Mouse (Mus musculus): Measurements from ENCODE around the gene Siah3.

The Siah3 gene

DNA sequence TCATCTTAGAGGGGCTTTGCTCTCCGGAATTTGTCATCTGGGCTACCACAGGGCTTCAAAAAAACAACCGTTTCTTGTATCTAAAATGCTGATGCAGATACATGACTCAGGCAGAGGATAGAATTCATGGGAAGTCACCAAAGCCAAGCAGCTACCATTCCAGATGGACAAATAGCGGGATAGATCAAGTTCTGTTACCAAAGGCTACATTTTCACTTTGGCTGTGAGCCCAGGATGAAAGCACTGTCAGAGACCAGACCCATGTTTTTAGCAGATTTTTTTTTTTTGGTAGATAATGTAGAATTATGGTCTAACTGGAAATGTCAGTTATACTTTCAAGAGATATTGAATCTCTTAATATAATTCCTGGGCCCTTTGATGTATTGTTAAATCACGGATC is 7.4 kb downstream of the Siah3 start:
- DNase-seq (ENCODE audit: low spot score) = no peak

DNA sequence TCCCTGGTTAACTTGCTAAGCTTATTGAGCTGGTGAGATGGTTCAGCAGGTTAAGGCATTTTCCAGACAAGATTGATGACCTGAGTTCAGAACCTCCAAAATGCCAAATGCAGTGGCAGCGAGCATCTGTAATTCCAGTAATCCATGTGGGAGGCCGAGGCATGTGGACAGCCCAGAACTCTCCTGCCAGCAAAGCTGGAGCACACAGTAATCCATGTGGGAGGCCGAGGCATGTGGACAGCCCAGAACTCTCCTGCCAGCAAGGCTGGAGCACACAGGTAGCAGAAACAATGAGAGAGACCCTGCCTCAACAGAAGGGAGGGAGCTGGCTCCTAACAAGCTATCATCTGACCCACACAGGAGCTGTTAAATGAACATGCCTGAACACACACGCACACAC is 13.2 kb downstream of the Siah3 start:
- no peak for DNase-seq (ENCODE audit: low spot score)

DNA sequence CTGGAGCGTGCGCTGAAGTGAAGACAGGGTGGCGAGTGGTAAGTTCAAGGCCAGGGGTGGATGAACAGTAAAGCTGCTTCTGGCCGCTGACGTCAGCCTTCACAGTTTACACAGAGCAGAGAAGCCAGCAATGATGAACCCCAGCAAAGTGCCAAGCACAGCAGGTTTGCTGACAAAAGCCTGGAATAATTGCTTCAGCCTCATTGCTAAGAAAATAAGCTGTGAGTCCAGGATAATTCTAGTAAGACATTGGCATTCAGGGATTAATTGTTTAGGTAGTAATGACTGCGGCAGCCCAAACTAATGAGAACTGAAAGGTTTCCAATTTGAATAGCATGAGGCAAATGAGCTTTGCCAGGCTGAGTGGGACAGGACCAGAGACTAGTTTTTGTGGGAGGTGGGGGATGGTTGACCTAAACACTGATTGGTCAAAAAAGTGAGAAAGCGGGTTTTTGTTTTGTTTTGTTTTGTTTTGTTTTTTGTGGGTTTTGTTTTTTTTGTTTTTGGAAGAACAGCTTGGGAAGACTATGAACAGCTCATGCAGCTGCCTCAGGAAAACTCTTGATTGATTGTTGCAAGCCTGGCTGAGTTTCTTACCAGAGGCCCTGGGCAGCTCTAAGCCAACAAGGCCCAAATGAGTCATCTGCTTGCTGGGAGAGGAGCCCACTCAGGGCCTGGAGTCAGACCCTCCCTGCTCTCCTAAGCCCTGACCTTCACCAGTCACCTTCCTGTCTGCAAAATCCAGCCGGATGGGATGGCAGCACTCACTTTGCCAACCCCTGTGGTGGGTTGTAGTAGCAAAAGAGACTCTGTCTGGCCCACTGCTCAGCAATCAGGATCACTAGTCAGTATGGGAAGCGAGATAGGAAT is 17.5 kb downstream of the Siah3 start:
- no peak for DNase-seq (ENCODE audit: low spot score)

DNA sequence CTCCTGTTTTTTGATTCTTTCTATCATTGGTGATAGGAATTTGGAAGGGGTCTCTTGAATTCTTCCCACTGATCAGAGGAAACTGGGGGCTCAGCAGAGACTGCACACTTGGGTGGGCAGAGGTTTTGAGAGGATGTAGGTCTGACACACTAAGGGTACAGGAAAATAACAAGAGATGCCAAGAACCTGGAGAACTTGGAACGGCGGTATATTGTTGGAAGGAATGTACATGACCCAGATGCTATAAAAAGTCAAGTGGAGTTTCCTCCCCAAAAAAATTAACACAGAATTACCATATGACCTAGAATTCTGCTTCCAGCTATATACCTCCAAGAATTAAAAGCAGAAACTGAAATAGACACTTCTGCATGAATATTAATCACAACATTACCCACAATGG is 20.1 kb downstream of the Siah3 start:
- DNase-seq (ENCODE audit: low spot score) = no peak

DNA sequence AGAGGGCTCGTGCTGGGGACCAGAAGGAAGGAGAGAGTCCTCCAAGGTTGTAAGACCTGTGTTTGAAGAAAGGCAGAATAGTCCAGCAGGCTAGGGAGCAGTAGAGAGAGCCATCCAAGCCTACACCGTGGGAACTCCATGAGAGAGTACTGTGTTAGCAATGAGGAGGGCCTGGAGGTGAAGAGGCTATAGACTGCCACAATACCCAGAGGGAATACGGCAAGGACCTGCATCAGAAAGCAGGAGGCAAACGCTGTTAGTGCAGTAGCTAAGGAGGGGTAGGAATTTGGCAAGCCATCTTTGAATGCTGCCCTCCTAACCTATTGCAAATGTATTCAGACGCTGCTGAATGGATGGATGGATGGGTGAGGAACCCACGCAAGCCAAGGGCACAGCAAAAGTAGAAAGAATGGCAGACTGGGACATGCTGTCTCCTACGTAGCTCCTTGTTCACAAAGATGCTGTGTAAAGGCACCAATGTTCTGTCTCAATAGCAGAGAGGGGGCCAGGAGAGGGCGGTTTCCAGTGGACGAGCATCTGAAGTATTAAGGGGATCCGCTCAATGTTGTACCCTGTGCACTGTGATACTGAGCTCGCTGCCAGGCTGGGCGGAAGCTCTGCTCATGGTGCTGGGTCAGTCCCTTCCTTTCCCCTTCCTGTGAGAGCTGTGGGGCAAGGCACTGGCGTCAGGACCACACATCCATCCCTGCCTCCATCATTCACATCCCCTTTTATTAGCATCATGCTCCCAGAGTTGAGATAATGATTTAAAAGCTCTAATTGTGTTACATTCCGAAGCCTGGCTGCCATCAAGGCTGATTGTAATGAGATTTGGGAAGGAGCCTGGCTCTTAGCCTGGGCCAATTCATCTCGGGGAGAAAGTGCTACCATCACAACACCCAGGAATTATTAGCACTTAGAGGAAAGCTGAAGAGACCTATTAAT is 26.7 kb downstream of the Siah3 start:
- no peak for DNase-seq (ENCODE audit: low spot score)

DNA sequence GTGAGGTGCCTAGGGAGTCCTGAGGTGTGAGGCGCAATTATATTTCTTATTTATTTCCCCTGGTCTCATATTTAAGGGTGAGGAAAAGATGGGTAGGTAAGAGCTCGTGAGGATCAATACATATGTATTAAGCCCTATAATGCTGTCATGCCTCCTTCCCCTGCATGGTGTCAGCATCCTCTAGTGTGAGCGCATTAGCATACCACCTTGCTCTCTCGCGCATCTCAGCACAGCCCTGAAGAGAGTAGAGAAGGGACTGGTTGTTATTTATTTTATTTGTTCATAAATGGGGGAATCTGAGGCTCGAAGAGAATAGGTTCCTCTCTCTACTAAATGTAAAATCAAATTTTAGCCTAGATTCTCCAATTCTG is 27.4 kb downstream of the Siah3 start:
- no peak for DNase-seq (ENCODE audit: low spot score)

DNA sequence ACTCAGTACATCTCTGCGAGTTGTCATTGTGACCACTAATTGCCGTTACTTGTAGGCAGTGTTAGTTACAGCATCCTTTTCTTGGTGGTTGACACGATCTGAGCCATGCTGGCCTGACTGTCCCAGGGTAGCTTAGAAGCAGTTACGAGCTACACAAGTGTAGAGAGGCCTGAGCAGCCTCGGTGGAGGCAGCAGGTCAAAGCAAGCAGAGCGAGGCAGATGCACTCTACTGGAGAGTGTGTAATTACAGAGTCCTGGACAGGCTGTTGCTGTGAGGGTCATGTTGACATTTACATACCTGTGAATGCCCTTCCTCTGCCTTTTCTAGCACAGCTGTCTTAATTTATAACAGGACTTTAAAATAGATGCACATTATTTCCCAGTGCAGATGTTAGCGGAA is 32.1 kb downstream of the Siah3 start:
- DNase-seq (ENCODE audit: low spot score) = no peak

DNA sequence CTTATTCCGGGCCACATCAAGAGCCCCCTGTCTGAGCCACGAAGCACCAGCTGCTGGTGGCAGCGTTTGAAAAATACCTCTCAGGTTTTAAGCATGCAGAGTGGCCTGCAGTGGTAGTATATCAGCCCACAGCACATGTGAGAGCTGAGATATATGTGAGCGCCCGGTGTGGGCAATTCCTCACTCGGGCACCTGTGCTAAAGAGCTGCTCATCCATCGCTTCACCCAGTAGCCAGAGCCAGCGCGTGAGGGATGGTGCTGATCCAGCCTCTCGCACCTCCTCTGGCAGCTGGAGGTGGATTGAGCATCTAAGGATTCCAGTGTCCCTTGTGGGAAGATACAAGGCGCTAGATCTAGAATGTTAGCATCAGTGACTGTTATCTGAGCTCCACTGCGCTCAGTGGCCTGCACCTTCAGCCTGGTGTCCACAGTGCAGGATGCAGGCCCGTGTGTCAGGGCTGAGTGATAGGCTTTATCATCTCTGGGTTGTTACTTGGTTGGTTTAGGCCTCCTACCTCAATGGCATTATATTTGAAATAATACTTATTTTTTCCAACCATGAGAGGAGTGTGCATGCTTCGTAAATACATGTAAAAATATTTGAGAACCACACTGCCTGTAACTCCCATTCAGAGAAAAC is 37.9 kb downstream of the Siah3 start:
- DNase-seq (ENCODE audit: low spot score) = no peak

DNA sequence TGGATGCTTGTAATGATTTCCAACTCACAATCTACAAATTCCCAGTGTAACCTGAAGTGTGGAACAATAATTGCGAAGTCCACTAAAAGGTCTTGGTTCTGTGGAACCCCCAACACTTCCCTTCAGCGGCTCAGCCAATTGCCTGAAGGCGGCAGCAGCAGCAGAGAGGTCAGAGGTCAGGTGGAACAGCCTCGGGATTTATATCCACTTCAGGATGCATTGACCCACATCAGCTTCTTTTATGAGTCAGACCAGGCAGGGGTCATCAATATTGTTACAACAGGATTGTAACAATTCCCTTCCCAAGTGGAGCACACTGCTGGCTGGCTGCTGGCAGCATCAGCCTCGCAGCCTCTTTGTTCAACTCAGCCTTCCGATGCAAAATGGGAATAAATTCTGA is 39.1 kb downstream of the Siah3 start:
- no peak for DNase-seq (ENCODE audit: low spot score)

DNA sequence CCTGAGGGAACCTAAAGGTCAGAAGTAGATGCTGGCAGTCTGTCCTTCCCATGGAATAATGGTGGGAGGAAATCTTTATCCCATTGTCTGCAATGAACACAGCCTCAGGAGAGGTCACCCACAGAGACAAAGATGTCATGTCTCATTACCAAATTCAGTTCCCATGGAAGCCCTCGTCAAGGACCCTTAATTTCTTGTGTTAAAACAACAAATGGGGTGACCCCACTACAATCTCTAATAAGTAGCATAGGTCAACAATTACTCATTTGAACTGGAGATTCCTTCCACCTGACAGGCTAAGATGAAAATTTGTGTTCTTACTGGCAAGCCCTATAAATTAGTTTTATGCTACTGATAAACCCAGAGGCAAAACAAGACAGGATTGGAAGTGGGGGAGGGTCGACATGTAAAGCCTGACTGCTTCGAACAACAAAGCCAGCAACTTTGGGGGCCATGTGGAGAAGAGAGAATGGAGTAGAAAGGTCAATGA is 45.8 kb downstream of the Siah3 start:
- DNase-seq (ENCODE audit: low spot score) = no peak

DNA sequence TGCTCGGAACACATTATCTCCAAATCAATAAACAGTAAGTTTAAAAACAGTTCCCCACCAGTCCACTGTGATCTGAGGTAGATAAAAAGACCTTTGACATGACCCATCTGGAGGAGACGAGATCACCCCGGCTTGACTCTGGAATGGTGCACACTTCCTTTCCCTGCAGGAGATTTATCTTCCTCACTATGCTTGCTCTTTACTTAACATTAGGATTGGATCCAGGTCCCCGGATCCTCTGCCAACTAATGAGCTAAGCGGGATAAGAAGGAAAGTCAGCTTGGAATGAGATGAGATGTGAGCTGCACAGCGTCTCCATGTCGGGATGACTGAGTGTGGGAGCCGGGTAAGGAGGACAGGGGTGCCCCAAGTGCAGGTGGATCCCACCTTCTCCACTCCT is 46.7 kb downstream of the Siah3 start:
- DNase-seq (ENCODE audit: low spot score) = no peak

DNA sequence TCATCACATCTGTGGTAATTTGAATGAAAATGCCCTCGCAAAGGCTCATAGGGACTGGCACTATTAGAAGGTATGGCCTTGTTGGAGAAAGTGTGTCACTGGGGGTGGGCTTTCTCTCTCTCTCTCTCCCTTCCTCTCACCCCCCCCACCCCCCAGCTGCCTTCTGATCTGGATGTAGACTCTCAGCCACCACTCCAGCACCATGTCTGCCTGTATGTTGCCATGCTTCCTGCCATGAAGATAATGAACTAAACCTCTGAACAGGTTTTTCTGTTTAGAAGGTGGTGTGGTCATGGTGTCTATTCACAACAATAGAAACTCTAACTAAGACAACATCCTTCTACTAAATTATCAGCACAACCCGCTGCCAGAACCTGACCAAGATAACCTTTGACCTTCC is 48.5 kb downstream of the Siah3 start:
- DNase-seq (ENCODE audit: low spot score) = no peak

DNA sequence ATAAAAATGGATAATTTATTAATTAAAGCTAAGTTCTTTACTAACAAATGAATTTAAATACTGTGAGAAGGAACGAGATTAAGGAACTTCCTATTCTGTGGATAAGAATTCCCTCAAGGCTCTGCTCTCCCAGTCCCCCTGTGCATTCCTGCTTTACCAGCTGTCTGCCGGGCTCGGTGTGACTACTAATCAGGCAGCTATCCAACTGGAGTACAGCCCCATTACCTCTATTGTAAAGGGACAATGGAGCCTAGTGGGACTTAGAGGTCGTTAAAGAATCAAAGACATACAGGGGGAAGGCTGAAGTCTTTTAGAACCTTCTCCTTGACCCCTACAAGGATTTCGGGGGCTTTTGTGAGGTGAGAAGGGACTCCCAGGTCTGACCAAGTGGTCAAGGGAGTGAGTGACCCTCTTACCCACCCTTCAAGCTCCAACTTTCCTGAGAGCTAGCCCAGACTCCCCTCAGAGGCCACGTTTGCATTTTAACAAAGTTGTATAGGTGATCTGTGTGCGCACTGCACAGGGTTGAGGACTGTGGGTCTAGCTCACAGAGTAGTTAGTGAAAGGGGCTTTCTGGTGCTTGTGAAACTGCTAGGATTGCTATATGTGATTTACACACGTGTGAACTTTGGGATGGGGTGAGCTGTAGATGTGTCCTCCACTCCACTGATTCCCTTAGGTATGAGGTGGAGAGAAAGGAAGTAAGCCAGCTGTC is 49.5 kb downstream of the Siah3 start:
- no peak for DNase-seq (ENCODE audit: low spot score)

DNA sequence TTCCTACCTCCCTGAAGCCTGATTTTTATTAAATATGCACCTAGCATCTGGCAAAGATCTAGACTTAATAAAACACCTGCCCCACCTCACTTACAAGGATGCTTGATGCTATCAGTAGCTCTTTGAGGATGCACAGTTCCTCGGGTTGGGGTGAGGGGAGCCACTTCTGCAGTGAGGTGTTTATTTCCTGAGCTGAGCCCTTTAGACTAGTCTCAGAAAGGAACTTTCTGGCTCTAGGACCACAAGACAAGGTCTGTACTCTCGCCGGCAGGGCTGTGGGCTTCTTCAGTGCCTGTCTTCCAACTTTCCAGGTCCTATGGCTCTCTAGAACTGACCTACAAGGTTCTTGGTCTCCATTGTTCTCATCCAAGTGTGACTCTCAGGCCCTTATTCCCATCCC is 50.5 kb downstream of the Siah3 start:
- no peak for DNase-seq (ENCODE audit: low spot score)

DNA sequence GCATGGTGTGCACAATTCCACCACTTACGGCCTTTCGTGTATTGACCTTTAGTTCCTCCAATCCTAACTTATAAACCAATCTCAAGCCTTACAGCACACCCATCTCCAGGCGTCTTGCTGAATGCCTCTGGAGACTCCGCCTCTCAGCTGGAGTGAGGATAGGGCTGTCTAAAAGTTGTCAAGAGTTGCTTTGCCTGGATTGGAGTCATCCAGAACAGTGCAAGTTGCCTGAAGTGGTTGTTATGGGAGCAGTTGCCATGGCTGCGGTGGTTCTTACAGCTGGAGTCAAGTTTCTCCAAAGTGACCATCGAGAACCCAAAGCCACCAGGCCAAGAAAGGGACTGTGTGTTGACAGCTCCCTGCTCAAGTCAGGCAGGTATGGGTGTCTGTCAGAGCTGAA is 54.3 kb downstream of the Siah3 start:
- no peak for DNase-seq (ENCODE audit: low spot score)

DNA sequence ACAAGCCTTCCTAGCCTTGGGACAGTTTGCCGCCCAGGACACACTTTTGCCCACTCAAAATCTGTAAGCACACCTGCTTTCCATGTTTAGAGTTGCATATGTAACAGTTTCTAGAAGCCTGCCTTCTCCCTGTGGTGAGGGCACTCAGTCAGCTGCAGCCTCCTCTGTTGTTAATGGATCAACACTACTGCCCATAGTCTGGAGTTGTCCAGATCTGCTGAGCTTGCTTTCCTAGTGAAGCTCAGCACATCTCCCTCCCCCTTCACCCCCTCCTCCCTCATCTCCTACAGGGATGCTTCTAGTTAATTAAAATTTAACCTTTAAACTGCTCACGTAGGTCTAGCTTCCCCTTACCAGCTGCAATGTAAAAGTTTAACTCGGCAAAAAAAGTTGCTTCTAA is 57.2 kb downstream of the Siah3 start:
- no peak for DNase-seq (ENCODE audit: low spot score)

DNA sequence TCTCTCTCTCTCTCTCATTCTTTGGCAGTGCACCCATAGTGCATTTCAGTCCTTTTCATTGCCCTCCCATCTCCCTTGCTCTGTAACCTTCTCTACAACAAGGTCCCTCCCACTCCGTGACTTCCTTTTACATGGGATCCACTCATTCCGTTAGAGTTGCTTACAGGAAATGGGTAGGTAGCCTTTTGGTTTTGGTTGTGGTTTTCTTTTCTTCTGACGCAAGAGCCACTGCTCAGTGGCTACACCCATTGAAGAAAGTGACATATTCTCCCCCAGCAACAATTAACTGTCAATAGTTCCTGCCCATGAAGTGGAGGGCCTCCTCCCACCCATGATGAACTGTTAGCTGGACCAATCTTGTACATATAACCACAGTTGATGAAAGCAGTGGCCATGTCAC is 60.4 kb downstream of the Siah3 start:
- DNase-seq (ENCODE audit: low spot score) = no peak

DNA sequence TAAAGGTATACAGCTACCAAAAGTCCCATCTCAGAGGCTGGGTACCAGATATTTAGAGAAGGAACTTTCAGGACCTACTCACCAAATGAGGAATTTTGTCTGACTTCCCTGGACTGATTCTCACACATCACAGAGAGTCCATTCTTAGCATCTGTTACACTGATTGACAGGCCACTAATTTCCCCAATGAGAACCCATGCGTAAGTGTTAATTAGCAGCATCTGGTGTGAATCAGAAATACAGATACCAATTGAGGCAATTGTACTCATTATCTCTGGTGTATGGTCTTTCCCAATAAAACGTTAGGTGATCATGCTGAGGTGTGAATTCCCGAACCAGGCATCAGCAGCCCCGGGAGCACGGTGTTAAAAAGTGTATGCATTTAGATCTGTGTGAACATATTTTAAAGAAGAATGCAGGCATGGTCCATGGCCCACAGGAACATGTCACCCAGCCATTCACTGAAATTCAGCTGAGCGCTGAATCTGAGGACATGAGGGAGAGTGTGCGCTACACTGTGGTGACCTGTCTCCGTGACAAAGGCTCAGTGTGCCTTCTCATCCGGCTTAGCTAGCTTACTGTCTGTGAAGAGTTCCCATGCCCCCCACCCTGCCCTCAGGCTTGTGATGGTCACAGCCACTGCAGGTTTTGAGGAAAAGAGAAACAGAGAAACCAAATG is 61.3 kb downstream of the Siah3 start:
- no peak for DNase-seq (ENCODE audit: low spot score)

DNA sequence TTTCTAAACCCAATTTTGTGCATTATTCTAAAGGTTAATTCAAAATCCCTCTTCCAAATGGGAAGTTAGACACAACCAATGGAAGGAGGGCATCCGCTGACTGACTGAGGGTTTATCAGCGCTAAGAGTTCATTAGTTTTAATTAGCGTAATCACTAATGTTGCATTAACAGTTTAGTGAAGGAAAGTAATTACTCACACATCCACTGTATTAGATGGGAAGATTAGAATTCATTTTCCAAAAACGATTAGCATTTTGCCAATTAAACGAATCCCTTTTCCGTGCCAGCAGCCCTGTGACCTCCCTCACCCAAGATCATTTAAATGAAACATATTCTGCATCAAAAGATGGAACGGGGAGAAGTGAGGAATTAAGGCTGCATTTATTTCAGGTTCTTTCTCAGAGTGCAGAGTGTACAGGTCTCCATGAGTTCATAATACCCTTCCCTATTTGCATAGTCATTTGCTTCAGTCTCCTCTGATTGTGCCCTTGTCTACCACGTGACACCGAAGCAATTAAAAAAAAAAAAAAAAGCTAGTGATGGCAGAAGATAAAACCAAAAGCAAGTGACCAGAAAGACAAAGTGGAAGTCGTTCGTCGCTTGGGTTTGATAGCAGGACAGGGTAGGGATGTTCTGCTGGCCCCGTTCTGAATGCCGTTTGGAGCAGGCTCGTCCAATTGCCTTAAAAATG is 62.6 kb downstream of the Siah3 start:
- DNase-seq (ENCODE audit: low spot score) = no peak

DNA sequence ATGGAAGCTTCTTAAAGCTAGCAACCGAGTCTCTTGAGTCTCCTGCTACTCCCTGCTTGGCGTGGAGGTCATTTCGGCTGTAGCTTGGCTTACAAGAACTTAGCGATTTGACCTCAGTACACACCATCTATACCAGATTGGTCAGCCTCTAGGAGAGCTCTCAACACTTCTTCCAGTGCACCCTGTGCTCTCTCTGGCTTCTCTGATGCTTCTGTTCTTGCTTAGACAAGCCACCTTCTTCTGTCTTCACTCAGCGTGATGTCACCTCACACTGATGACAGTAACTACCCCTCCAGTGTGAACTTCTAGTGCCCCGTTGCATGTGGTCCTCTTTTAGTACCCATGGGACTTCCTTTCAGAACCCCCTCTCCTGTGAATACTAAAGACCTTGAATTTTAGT is 63.1 kb downstream of the Siah3 start:
- no peak for DNase-seq (ENCODE audit: low spot score)

DNA sequence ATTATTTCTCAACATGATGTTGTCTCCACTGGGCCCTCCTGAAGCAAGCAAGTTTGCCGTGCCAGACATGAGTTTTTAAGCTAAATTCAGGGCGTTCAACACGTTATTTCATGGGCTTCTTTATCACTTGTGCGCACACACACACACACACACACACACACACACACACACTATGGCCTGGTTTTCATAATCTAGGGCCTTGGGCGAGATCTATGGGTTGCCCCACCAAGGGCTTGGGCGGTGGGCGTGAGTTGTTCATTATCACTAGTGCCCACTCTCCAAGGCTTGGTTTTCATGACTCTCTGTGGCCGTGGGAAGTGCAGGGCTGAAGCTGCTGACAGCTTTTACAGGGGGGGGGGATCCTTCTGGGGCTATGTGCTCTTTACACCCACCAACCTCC is 63.9 kb downstream of the Siah3 start:
- no peak for DNase-seq (ENCODE audit: low spot score)
